Mouse (Mus musculus): ENCODE results near the gene Hecw1. TPM values are rescaled to one million over a fixed set of nuclear protein-coding genes. Genes with fewer than 3 reads are reported as not detected.

Hecw1 gene
- polyA plus RNA-seq, 1 experiment from 2014 or later = 0.44 TPM

Other genes with a start within 250 kb of the Hecw1 start
- 104 and 110 TPM in 2 replicates for gene Mrpl32, start 89.9 kb upstream of the Hecw1 start, polyA plus RNA-seq (2014; fragmentation: Nextera tagmentation; extraction: Ambion mirVana)
- gene Psma2, start 90.0 kb upstream of the Hecw1 start, polyA plus RNA-seq (2014; fragmentation: Nextera tagmentation; extraction: Ambion mirVana) = 169 and 175 TPM in 2 replicates
- 19.3 and 19.5 TPM in 2 replicates for gene AW209491, start 106.9 kb upstream of the Hecw1 start, polyA plus RNA-seq (2014; fragmentation: Nextera tagmentation; extraction: Ambion mirVana)